Mouse (Mus musculus) midbrain, embryonic 12.5 days (tissue): ENCODE measurements around the gene Fzr1. TPM values are rescaled to one million over a fixed set of nuclear protein-coding genes. Genes with fewer than 3 reads are reported as not detected.

Experiments
- ATAC-seq: fragments of 200-750 bp; cut with Nextera tagmentation; 2 replicates; pipeline ENCODE4 v1.8.0; 2017; ENCODE audit warnings: low read depth, moderate TSS enrichment, moderate library complexity; ENCODE audit not compliant: low FRiP score
- H3K27ac ChIP-seq: fragments of 300-500 bp; sonication (generic); replicated peaks from 2 replicates; pipeline ENCODE4 v1.5.1; 2016; ENCODE audit warnings: mild to moderate bottlenecking
- H3K27me3 ChIP-seq: fragments of 300-500 bp; sonication (generic); 2 replicates; pipeline ENCODE4 v1.6.1; 2016; ENCODE audit warnings: mild to moderate bottlenecking
- H3K36me3 ChIP-seq: fragments of 300-500 bp; sonication (generic); 2 replicates; pipeline ENCODE4 v1.6.1; 2016
- H3K4me1 ChIP-seq: fragments of 300-500 bp; sonication (generic); 2 replicates; pipeline ENCODE4 v1.6.1; 2016
- H3K4me2 ChIP-seq: fragments of 300-500 bp; sonication (generic); replicated peaks from 2 replicates; pipeline ENCODE4 v1.6.1; 2016; ENCODE audit warnings: mild to moderate bottlenecking, moderate library complexity
- H3K4me3 ChIP-seq: fragments of 300-500 bp; sonication (generic); 2 replicates; pipeline ENCODE4 v1.5.1; 2016; ENCODE audit warnings: mild to moderate bottlenecking
- H3K9ac ChIP-seq: fragments of 300-500 bp; sonication (generic); replicated peaks from 2 replicates; pipeline ENCODE4 v1.6.1; 2016; ENCODE audit warnings: mild to moderate bottlenecking, moderate library complexity
- H3K9me3 ChIP-seq: fragments of 300-500 bp; sonication (generic); 2 replicates; pipeline ENCODE4 v1.6.1; 2016; ENCODE audit warnings: mild to moderate bottlenecking
- WGBS: fragments of 180-500 bp; shearing (Covaris S2); methylation state at CpG from one replicate; pipeline ENCODE4 v1.1.7; 2016; 5-methylcytosine and 5-hydroxymethylcytosine counted together
- polyA plus RNA-seq: library from polyadenylated mRNA; unstranded; fragments of >200 nt; fragmentation: Nextera tagmentation; extraction: Ambion mirVana; gene quantifications from 2 replicates; pipeline ENCODE4 v1.2.1, GENCODE M21; 2016

Gene Fzr1
- polyA plus RNA-seq, 1 experiment from 2014 or later: 135 TPM

GRCm38 (mm10) chr10:81421797-81422100 is 43.4 kb upstream of the Fzr1 start:
- 82% methylated on average over 5 of the region's 5 CpGs for WGBS
- 0 out of 2 replicates have a peak, but pooled peaks cover 5% of the 10 kb centered on the region for H3K36me3 ChIP-seq
- H3K4me1 ChIP-seq: peaks cover 45% of the 10 kb centered on the region
- no peak overlapping the region for H3K4me3 ChIP-seq
- no peaks in the 10 kb centered on the region for H3K9me3 ChIP-seq
- no peak overlapping the region for H3K9ac ChIP-seq
- H3K27ac ChIP-seq: no peak overlapping the region
- H3K27me3 ChIP-seq: peaks cover 77% of the 10 kb centered on the region
- no peak overlapping the region for H3K4me2 ChIP-seq
- no peak for ATAC-seq

- Histone ChIP-seq H3K9me3 (no peaks in the 10 kb centered on the region), H3K4me1 (peaks cover 45% of the 10 kb centered on the region), H3K27me3 (peaks cover 71% of the 10 kb centered on the region), H3K36me3 (0 out of 2 replicates have a peak, but pooled peaks cover 5% of the 10 kb centered on the region), H3K4me2 (no peak overlapping the region), H3K27ac (no peak overlapping the region), H3K4me3 (no peak overlapping the region), H3K9ac (no peak overlapping the region)
- WGBS: 72% methylated on average over 4 of the region's 4 CpGs
- no peak for ATAC-seq
These were observed 42.9 kb upstream of the Fzr1 start for GRCm38 (mm10) chr10:81421041-81421796.

- Histone ChIP-seq H3K27ac (no peak overlapping the region), H3K36me3 (0 out of 2 replicates have a peak, but pooled peaks cover 5% of the 10 kb centered on the region), H3K4me1 (peaks cover 48% of the 10 kb centered on the region), H3K4me2 (no peak overlapping the region), H3K9ac (no peak overlapping the region), H3K4me3 (no peak overlapping the region), H3K27me3 (peaks cover 62% of the 10 kb centered on the region), H3K9me3 (no peaks in the 10 kb centered on the region)
- WGBS: 87% methylated on average over 40 of the region's 40 CpGs
- ATAC-seq: no peak
These were observed 42.0 kb upstream of the Fzr1 start for GRCm38 (mm10) chr10:81420191-81420767.

GRCm38 (mm10) chr10:81419111-81419928 is 41.0 kb upstream of the Fzr1 start:
- 0 out of 2 replicates have a peak overlapping the region, but pooled peaks have one; percentile 4 for H3K27ac ChIP-seq

GRCm38 (mm10) chr10:81418216-81419070 is 40.1 kb upstream of the Fzr1 start:
- WGBS: 48% methylated on average over 11 of the region's 11 CpGs
- H3K4me1 ChIP-seq: peaks cover 54% of the 10 kb centered on the region
- H3K9ac ChIP-seq: 0 out of 2 replicates have a peak overlapping the region, but pooled peaks have one; percentile 21
- no peaks in the 10 kb centered on the region for H3K9me3 ChIP-seq
- H3K27ac ChIP-seq: 0 out of 2 replicates have a peak overlapping the region, but pooled peaks have one; percentile 4
- no peak overlapping the region for H3K4me2 ChIP-seq
- ATAC-seq: no peak
- no peak overlapping the region for H3K4me3 ChIP-seq
- H3K36me3 ChIP-seq: 0 out of 2 replicates have a peak, but pooled peaks cover 5% of the 10 kb centered on the region
- peaks cover 44% of the 10 kb centered on the region for H3K27me3 ChIP-seq

More at GRCm38 (mm10) chr10:81419111-81419928, 41.0 kb upstream of the Fzr1 start:
- H3K36me3 ChIP-seq: 0 out of 2 replicates have a peak, but pooled peaks cover 5% of the 10 kb centered on the region
- ATAC-seq: no peak
- H3K4me1 ChIP-seq: peaks cover 48% of the 10 kb centered on the region
- H3K4me3 ChIP-seq: no peak overlapping the region
- peaks cover 52% of the 10 kb centered on the region for H3K27me3 ChIP-seq
- H3K4me2 ChIP-seq: no peak overlapping the region
- no peak overlapping the region for H3K9ac ChIP-seq
- 89% methylated on average over 10 of the region's 10 CpGs for WGBS
- no peaks in the 10 kb centered on the region for H3K9me3 ChIP-seq

GRCm38 (mm10) chr10:81417227-81418215 is 39.2 kb upstream of the Fzr1 start:
- H3K27me3 ChIP-seq: peaks cover 37% of the 10 kb centered on the region
- 43% methylated on average over 12 of the region's 12 CpGs for WGBS
- 0 out of 2 replicates have a peak overlapping the region, but pooled peaks have one; percentile 32 for H3K27ac ChIP-seq
- no peaks in the 10 kb centered on the region for H3K9me3 ChIP-seq
- H3K36me3 ChIP-seq: 0 out of 2 replicates have a peak, but pooled peaks cover 5% of the 10 kb centered on the region
- peaks cover 61% of the 10 kb centered on the region for H3K4me1 ChIP-seq
- H3K9ac ChIP-seq: peak overlapping the region; percentile 62
- H3K4me2 ChIP-seq: peak overlapping the region; percentile 65
- H3K4me3 ChIP-seq: peak overlapping the region; percentile 37
- no peak; the same call in 1 of the 2 replicates for ATAC-seq

GRCm38 (mm10) chr10:81416581-81417226 is 38.4 kb upstream of the Fzr1 start:
- 1% methylated on average over 23 of the region's 26 CpGs for WGBS
- Histone ChIP-seq H3K4me3 (peak overlapping the region; percentile 37), H3K9ac (peak overlapping the region; percentile 62), H3K4me2 (peak overlapping the region; percentile 65), H3K27me3 (peaks cover 29% of the 10 kb centered on the region), H3K9me3 (no peaks in the 10 kb centered on the region), H3K36me3 (0 out of 2 replicates have a peak, but pooled peaks cover 5% of the 10 kb centered on the region), H3K27ac (0 out of 2 replicates have a peak overlapping the region, but pooled peaks have one; percentile 32), H3K4me1 (peaks cover 69% of the 10 kb centered on the region)
- peak; percentile 65 for ATAC-seq

- H3K4me3 ChIP-seq: no peak overlapping the region
- WGBS: 67% methylated on average over 17 of the region's 17 CpGs
- no peak for ATAC-seq
These were observed 37.4 kb upstream of the Fzr1 start for GRCm38 (mm10) chr10:81415549-81416310.

GRCm38 (mm10) chr10:81415146-81415545 is 36.8 kb upstream of the Fzr1 start:
- no peak for ATAC-seq
- H3K4me3 ChIP-seq: no peak overlapping the region

More at GRCm38 (mm10) chr10:81415549-81416310, 37.4 kb upstream of the Fzr1 start:
- H3K9ac ChIP-seq: no peak overlapping the region
- H3K9me3 ChIP-seq: no peaks in the 10 kb centered on the region
- no peak overlapping the region for H3K4me2 ChIP-seq
- peaks cover 76% of the 10 kb centered on the region for H3K4me1 ChIP-seq
- no peak overlapping the region for H3K27ac ChIP-seq
- peaks cover 27% of the 10 kb centered on the region for H3K27me3 ChIP-seq
- H3K36me3 ChIP-seq: 0 out of 2 replicates have a peak, but pooled peaks cover 5% of the 10 kb centered on the region

More at GRCm38 (mm10) chr10:81415146-81415545, 36.8 kb upstream of the Fzr1 start:
- WGBS: 82% methylated on average over 5 of the region's 5 CpGs
- Histone ChIP-seq H3K9ac (no peak overlapping the region), H3K36me3 (0 out of 2 replicates have a peak, but pooled peaks cover 4% of the 10 kb centered on the region), H3K4me2 (no peak overlapping the region), H3K27ac (no peak overlapping the region), H3K27me3 (peaks cover 21% of the 10 kb centered on the region), H3K4me1 (peaks cover 76% of the 10 kb centered on the region), H3K9me3 (no peaks in the 10 kb centered on the region)
